Mouse (Mus musculus) stomach, embryonic 15.5 days (tissue): ENCODE results near the gene Lad1. TPM values are rescaled to one million over a fixed set of nuclear protein-coding genes. Genes with fewer than 3 reads are reported as not detected.

Source experiments
- ATAC-seq: fragments of 200-750 bp; cut with Nextera tagmentation; 2 replicates; pipeline ENCODE4 v1.8.0; 2017; ENCODE audit warnings: low read depth, moderate number of reproducible peaks, moderate TSS enrichment; ENCODE audit not compliant: insufficient read depth, low FRiP score
- H3K27ac ChIP-seq: fragments of 300-500 bp; sonication (generic); 2 replicates; pipeline ENCODE4 v1.5.1; 2015; ENCODE audit warnings: mild to moderate bottlenecking, inconsistent platforms
- H3K27me3 ChIP-seq: fragments of 300-500 bp; sonication (generic); replicated peaks from 2 replicates; pipeline ENCODE4 v1.6.1; 2015; ENCODE audit warnings: inconsistent platforms
- H3K36me3 ChIP-seq: fragments of 300-500 bp; sonication (generic); 2 replicates; pipeline ENCODE4 v1.6.1; 2015; ENCODE audit warnings: inconsistent platforms
- H3K4me1 ChIP-seq: fragments of 300-500 bp; sonication (generic); 2 replicates; pipeline ENCODE4 v1.6.1; 2015; ENCODE audit warnings: inconsistent platforms
- H3K4me2 ChIP-seq: fragments of 300-500 bp; sonication (generic); 2 replicates; pipeline ENCODE4 v1.6.1; 2015; ENCODE audit warnings: mild to moderate bottlenecking, inconsistent platforms
- H3K4me3 ChIP-seq: fragments of 300-500 bp; sonication (generic); replicated peaks from 2 replicates; pipeline ENCODE4 v1.5.1; 2015; ENCODE audit warnings: inconsistent platforms
- H3K9ac ChIP-seq: fragments of 300-500 bp; sonication (generic); 2 replicates; pipeline ENCODE4 v1.6.1; 2015; ENCODE audit warnings: inconsistent platforms
- H3K9me3 ChIP-seq: fragments of 300-500 bp; sonication (generic); 2 replicates; pipeline ENCODE4 v1.6.1; 2016; ENCODE audit warnings: inconsistent platforms
- WGBS: fragments of 180-500 bp; shearing (Covaris S2); methylation state at CpG from one replicate; pipeline ENCODE4 v1.1.7; 2015; 5-methylcytosine and 5-hydroxymethylcytosine counted together
- polyA plus RNA-seq: library from polyadenylated mRNA; unstranded; fragments of >200 nt; fragmentation: Nextera tagmentation; extraction: Ambion mirVana; gene quantifications from 2 replicates; pipeline ENCODE4 v1.2.1, GENCODE M21; 2015

Lad1 gene
- polyA plus RNA-seq, 1 experiment from 2014 or later: 97.1 TPM

GRCm38 (mm10) chr1:135850722-135851512 lies 32.5 kb downstream of the Lad1 start:
- no peak for ATAC-seq
- WGBS: 66% methylated on average over 12 of the region's 12 CpGs
- 0 out of 2 replicates have a peak, but pooled peaks cover 3% of the 10 kb centered on the region for H3K27me3 ChIP-seq
- no peak overlapping the region for H3K4me2 ChIP-seq
- H3K36me3 ChIP-seq: no peaks in the 10 kb centered on the region
- peak overlapping the region; percentile 13; the same call in 1 of the 2 replicates for H3K27ac ChIP-seq
- no peaks in the 10 kb centered on the region for H3K9me3 ChIP-seq
- no peak overlapping the region for H3K9ac ChIP-seq
- no peak overlapping the region for H3K4me3 ChIP-seq
- H3K4me1 ChIP-seq: peaks cover 9% of the 10 kb centered on the region; the same call in 1 of the 2 replicates

GRCm38 (mm10) chr1:135852044-135852756 lies 33.8 kb downstream of the Lad1 start:
- Histone ChIP-seq H3K9me3 (no peaks in the 10 kb centered on the region), H3K4me3 (no peak overlapping the region), H3K4me1 (peaks cover 10% of the 10 kb centered on the region; the same call in 1 of the 2 replicates), H3K4me2 (no peak overlapping the region), H3K36me3 (no peaks in the 10 kb centered on the region), H3K27me3 (0 out of 2 replicates have a peak, but pooled peaks cover 3% of the 10 kb centered on the region), H3K9ac (no peak overlapping the region), H3K27ac (peak overlapping the region; percentile 61; the same call in 1 of the 2 replicates)
- 51% methylated on average over 13 of the region's 13 CpGs for WGBS
- ATAC-seq: peak; percentile 45

GRCm38 (mm10) chr1:135853200-135853599 lies 34.8 kb downstream of the Lad1 start:
- WGBS: 87% methylated on average over 4 of the region's 4 CpGs
- no peak for ATAC-seq
- H3K4me3 ChIP-seq: no peak overlapping the region

GRCm38 (mm10) chr1:135854591-135855343 lies 36.4 kb downstream of the Lad1 start:
- Histone ChIP-seq H3K9ac (no peak overlapping the region), H3K27me3 (0 out of 2 replicates have a peak, but pooled peaks cover 3% of the 10 kb centered on the region), H3K4me2 (no peak overlapping the region), H3K4me1 (peaks cover 15% of the 10 kb centered on the region; the same call in 1 of the 2 replicates), H3K9me3 (no peaks in the 10 kb centered on the region), H3K27ac (no peak overlapping the region), H3K4me3 (no peak overlapping the region), H3K36me3 (no peaks in the 10 kb centered on the region)
- WGBS: 87% methylated on average over 6 of the region's 6 CpGs
- no peak for ATAC-seq

More at GRCm38 (mm10) chr1:135853200-135853599, 34.8 kb downstream of the Lad1 start:
- Histone ChIP-seq H3K36me3 (no peaks in the 10 kb centered on the region), H3K9ac (no peak overlapping the region), H3K4me2 (no peak overlapping the region), H3K27ac (no peak overlapping the region), H3K4me1 (peaks cover 15% of the 10 kb centered on the region; the same call in 1 of the 2 replicates), H3K9me3 (no peaks in the 10 kb centered on the region), H3K27me3 (0 out of 2 replicates have a peak, but pooled peaks cover 3% of the 10 kb centered on the region)

- Histone ChIP-seq H3K36me3 (no peaks in the 10 kb centered on the region), H3K4me2 (no peak overlapping the region), H3K4me3 (no peak overlapping the region), H3K27ac (no peak overlapping the region), H3K9me3 (no peaks in the 10 kb centered on the region), H3K9ac (no peak overlapping the region), H3K27me3 (0 out of 2 replicates have a peak, but pooled peaks cover 3% of the 10 kb centered on the region), H3K4me1 (peaks cover 15% of the 10 kb centered on the region; the same call in 1 of the 2 replicates)
- ATAC-seq: no peak
- 91% methylated on average over 1 of the region's 1 CpGs for WGBS
Measured at GRCm38 (mm10) chr1:135855344-135855687, 36.9 kb downstream of the Lad1 start.

- no peak for ATAC-seq
- H3K9ac ChIP-seq: no peak overlapping the region
- peaks cover 15% of the 10 kb centered on the region; the same call in 1 of the 2 replicates for H3K4me1 ChIP-seq
- H3K4me2 ChIP-seq: no peak overlapping the region
- WGBS: 47% methylated on average over 4 of the region's 4 CpGs
- H3K4me3 ChIP-seq: no peak overlapping the region
- H3K27ac ChIP-seq: no peak overlapping the region
- no peaks in the 10 kb centered on the region for H3K36me3 ChIP-seq
- no peaks in the 10 kb centered on the region for H3K9me3 ChIP-seq
- 0 out of 2 replicates have a peak, but pooled peaks cover 3% of the 10 kb centered on the region for H3K27me3 ChIP-seq
Measured at GRCm38 (mm10) chr1:135856070-135856469, 37.7 kb downstream of the Lad1 start.

GRCm38 (mm10) chr1:135857137-135857775 lies 38.9 kb downstream of the Lad1 start:
- Histone ChIP-seq H3K9me3 (no peaks in the 10 kb centered on the region), H3K4me2 (no peak overlapping the region), H3K4me1 (peaks cover 14% of the 10 kb centered on the region; the same call in 1 of the 2 replicates), H3K4me3 (no peak overlapping the region), H3K9ac (no peak overlapping the region), H3K27ac (peak overlapping the region; percentile 57), H3K27me3 (0 out of 2 replicates have a peak, but pooled peaks cover 3% of the 10 kb centered on the region), H3K36me3 (no peaks in the 10 kb centered on the region)
- ATAC-seq: peak; percentile 64; the same call in 1 of the 2 replicates
- 47% methylated on average over 11 of the region's 11 CpGs for WGBS

- 82% methylated on average over 7 of the region's 7 CpGs for WGBS
- no peak overlapping the region for H3K4me3 ChIP-seq
- H3K9me3 ChIP-seq: no peaks in the 10 kb centered on the region
- H3K4me2 ChIP-seq: no peak overlapping the region
- ATAC-seq: no peak
- no peak overlapping the region for H3K9ac ChIP-seq
- H3K27me3 ChIP-seq: 0 out of 2 replicates have a peak, but pooled peaks cover 3% of the 10 kb centered on the region
- H3K27ac ChIP-seq: no peak overlapping the region
- no peaks in the 10 kb centered on the region for H3K36me3 ChIP-seq
- H3K4me1 ChIP-seq: peaks cover 6% of the 10 kb centered on the region; the same call in 1 of the 2 replicates
Measured at GRCm38 (mm10) chr1:135858533-135858932, 40.1 kb downstream of the Lad1 start.

- H3K4me3 ChIP-seq: no peak overlapping the region
- 77% methylated on average over 5 of the region's 5 CpGs for WGBS
- no peak for ATAC-seq
- no peak overlapping the region for H3K4me2 ChIP-seq
- no peaks in the 10 kb centered on the region for H3K36me3 ChIP-seq
- no peak overlapping the region for H3K9ac ChIP-seq
- H3K4me1 ChIP-seq: peaks cover 6% of the 10 kb centered on the region; the same call in 1 of the 2 replicates
- no peak overlapping the region for H3K27ac ChIP-seq
- no peaks in the 10 kb centered on the region for H3K27me3 ChIP-seq
- H3K9me3 ChIP-seq: no peaks in the 10 kb centered on the region
Measured at GRCm38 (mm10) chr1:135861091-135861490, 42.7 kb downstream of the Lad1 start.

- WGBS: 59% methylated on average over 9 of the region's 9 CpGs
- H3K27ac ChIP-seq: no peak overlapping the region
Measured at GRCm38 (mm10) chr1:135861980-135862552, 43.7 kb downstream of the Lad1 start.

More at GRCm38 (mm10) chr1:135861980-135862552, 43.7 kb downstream of the Lad1 start:
- H3K4me3 ChIP-seq: no peak overlapping the region
- H3K4me2 ChIP-seq: no peak overlapping the region
- no peak for ATAC-seq
- H3K36me3 ChIP-seq: no peaks in the 10 kb centered on the region
- no peak overlapping the region for H3K9ac ChIP-seq
- H3K9me3 ChIP-seq: no peaks in the 10 kb centered on the region
- no peaks in the 10 kb centered on the region for H3K27me3 ChIP-seq
- H3K4me1 ChIP-seq: peaks cover 6% of the 10 kb centered on the region; the same call in 1 of the 2 replicates
